Mouse (Mus musculus) adrenal gland, adult 8-10 months (tissue): ENCODE measurements around the gene Pramef8. TPM values are rescaled to one million over a fixed set of nuclear protein-coding genes. Genes with fewer than 3 reads are reported as not detected.
A peak's percentile ranks its signal among the peaks of the same experiment; 100 is the strongest.
"Not testable (repeated sequence)": the region's sequence is repeated elsewhere in the genome, so short reads cannot be mapped to it uniquely, and the experiment has no call there.

Experiments used
- DNase-seq: peaks from one replicate; pipeline ENCODE4 v3.0.0; 2022
- total RNA-seq, 4 experiments: library from RNA; stranded (reverse); gene quantifications; 2 replicates each; pipeline ENCODE4 v1.2.4; 2022

Pramef8 gene
- 10 to 100 TPM; 12.1 to 15.1 (median 14.6) TPM for total RNA-seq

DNA sequence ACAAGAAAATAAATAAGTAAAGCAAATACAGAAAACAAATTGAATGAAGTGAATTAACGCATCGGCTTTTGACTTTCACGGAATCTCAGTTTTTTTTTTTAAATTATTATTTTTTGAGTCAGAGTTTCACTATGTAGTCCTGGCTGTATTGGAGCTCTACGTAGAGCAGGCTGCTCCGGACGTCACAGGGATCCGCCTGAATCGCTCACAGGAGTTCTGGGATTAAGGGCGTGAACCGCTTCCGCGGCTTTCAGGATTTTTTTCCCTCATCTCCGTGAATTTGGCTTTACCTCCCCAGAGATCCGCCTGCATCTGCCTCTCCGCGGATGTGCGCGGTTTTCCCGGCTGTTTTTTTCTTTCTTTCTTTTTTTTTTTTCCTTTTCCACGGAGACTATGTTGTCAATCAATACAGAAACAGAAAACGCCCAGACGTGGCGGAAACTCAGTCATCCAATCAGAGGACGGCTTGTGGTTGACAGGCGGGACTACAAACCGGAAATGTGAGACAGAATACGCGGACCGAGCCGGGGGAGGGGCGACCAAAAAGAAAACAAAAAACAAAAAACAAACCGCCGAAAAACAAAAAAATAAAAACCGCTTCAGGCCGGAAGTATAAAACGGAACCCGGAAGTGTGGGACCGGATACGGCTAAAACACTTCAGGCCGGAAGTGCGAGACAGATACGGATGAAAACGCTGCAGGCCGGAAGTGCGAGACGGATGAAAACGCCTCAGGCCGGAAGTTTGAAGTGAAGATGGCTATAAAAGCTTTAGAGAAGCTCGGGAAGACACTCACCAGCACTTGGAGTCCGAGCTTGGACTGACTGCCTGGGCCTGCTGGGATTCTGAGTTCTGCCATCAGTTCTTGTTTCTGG lies at the start of gene Pramef8:
Gene Pramef8 (plus strand): TSS at position 208 of the 874 bp plus-strand sequence.
- peak; percentile 91 for DNase-seq

GRCm38 (mm10) chr4:143366415-143367041 lies 45.7 kb upstream of the Pramef8 start:
- DNase-seq, result no peak

DNA sequence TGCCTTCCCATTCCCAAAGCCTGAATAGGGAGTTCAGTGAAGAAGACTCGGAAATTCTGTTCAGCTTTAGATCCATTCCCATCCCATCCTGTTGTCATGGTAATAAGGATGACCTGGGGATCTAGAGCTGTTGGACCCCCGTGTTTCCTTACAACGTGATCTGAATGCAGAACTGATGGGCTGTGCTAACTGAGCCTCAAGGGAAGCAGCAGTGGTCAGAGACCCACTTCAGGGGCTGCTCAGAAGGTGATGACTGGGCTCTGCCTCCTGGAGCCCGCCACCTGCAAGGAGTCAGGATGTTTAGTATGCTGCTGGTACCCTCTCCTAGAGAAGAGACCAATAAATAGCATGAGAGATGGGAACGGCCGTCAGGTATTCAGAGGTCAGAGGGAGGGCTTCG lies 32.7 kb upstream of the Pramef8 start:
- DNase-seq, result no peak

DNA sequence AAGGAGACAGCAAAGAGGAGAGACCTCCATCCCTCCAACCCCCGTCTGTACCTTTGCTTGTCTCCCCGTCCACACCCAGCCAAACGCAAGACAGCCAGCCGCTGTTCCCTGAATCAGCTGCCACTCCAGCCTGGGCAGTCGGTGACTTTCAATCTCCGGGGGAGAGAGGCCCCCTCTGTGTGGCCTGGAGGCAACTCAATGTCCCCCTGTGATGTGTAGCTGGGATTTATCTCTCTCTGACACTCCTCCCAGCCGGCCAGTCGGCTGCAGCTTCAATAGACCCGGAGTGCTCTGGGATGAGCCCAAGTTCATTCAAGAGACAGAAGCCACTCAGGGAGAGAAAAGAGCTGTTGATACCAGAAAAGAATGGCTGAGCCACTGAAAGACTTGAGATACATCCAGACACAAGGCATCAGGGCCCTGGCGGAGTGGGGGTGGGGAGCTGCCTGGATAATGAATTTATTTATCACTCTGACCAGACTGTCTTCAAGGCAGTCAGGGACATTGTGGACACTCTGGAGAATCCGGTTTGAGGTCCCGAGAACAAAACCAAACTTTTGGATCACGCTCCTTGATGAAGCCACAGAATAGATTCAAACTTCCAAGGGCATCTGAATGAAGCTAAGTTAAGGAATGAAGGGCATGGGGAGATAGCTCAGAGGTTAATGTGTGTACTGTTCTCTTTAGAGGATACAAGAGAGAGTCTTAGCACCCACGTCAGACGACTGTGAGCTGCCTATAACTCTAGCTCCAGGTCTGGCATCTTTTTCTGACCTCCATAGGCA lies 32.1 kb upstream of the Pramef8 start:
- no peak for DNase-seq

GRCm38 (mm10) chr4:143380716-143381004 lies 31.6 kb upstream of the Pramef8 start:
- DNase-seq, result no peak

DNA sequence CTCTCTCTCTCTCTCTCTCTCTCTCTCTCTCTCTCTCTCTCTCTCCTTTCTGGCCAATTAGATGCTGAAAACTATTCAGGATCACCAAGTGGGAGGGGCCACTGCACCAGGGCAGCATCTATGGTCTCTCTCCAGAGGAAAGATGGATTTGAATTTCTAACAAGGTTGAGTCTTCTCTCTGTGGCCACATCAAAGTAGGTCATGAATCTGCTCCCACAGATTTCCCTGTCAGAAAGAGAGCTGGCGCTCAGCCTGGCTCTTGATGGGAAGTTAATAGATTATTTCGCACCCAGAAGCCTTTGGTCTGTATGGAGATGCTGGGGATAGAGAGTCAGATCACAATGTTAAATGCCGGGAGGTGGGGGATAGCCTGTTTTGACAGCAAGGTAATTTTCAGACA lies 30.1 kb upstream of the Pramef8 start:
- DNase-seq, result no peak

- DNase-seq, result no peak
Measured at GRCm38 (mm10) chr4:143383646-143384045, 28.6 kb upstream of the Pramef8 start.

DNA sequence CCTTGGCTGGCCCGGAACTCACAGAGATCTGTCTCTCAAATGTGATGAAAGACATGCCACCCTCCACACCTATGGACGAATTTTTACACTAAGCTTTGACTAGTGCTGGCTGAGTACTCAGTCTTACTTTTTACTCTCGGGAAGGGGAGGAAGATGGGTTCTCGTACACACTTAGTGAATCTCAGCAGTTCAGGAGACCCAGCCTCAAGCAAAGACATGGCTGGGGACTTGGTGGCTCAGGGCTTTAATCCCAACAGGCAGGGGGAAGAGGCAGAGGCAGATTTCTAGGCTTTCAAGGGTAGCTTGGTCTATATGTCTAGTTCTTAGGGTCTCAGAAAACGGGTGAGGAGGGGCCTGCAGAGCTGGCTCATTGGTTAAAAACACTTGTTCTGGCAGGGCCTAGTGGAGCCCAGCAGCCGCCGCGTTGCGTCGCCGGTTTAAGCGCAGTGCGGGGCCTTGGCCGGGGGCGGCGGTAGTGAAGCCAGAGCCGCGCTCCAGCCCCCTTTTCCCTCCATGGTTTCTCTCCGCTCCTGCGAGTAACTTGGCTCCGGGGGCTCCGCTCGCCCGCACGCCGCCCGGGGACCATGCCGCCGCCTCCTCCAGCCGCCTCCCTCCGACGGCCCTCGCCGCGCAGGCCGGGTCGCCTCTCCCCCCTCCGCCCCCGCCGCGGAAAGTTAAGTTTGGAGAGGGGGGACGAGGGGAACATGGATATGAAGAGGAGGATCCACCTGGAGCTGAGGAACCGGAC lies 23.1 kb upstream of the Pramef8 start:
- DNase-seq, result no peak

- no peak for DNase-seq
Measured at GRCm38 (mm10) chr4:143394181-143394580, 18.0 kb upstream of the Pramef8 start, which contains the start of gene Pramel1. TSS of gene Pramel1 (plus strand) at chr4:143394428.

DNA sequence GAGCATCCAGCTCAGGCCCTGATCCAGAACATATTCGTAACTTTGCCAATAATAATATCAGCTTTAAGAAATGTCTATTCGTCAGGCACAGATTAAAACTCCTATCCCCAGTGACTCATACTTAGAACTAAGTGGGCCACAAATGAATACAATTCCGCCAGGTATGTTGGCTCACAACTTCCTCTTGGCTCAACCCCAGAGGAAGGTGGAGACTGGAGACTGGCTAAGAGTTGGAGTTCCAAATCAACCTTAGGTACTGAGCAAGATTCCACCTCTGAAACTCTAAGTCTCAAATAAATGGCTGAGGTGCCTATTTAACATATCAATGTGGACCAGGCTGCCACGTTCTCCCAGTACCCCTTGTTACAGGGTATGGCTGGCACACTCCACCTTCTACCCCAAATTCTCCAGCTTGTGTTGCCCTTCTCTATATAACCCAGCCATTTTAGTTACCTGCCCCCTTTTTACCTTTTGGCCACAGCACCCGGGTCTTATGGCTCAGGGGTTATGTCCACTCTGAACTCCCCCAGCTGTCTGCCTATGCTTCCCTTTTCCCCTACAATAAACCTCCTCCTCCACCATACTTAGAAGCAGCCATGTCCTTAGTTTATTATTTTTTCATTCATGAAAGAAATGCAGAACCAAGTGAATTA lies 534 bp upstream of the Pramef8 start:
- no peak for DNase-seq

- no peak for DNase-seq
Measured at GRCm38 (mm10) chr4:143413621-143414020, 1.4 kb downstream of the Pramef8 start.

GRCm38 (mm10) chr4:143414121-143414520 lies 1.9 kb downstream of the Pramef8 start:
- no peak for DNase-seq

GRCm38 (mm10) chr4:143426770-143427169 lies 14.5 kb downstream of the Pramef8 start:
- not testable (repeated sequence) for DNase-seq

DNA sequence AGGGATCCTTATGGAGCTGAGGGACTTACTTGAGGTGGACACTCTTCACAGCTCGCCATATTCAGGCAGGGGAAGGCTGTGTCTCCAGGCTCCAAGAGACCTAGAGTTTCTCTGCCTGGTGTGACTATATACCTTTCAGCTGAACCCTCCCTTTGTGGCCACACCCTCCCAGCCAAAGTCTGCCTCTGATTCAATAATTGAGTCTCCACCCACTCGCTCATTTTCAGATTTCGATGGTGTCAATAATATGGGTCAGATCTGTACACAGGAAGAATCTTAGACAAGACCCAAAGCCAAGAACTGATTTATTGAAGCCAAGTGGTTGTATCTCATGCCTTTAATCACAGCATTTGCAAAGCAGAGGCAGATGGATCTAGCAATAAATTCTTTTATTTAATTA lies 38.0 kb downstream of the Pramef8 start, which contains the start of gene Oog4:
Gene Oog4 (minus strand): TSS at position 101 of the 400 bp plus-strand sequence.
- no peak for DNase-seq

Other genes with a start within 250 kb of the Pramef8 start
- 10 to 100 TPM; 30.3 to 36.8 (median 33.7) TPM for gene Prdm2, start 199.4 kb upstream of the Pramef8 start, total RNA-seq
- gene Pdpn, start 112.9 kb upstream of the Pramef8 start, total RNA-seq, result 10 to 100 TPM in 2 of 4 experiments, 1 to 10 TPM in 2; 6.6 to 13.7 (median 10.0) TPM
- gene Lrrc38, start 62.7 kb upstream of the Pramef8 start, total RNA-seq, result under 1 TPM; 0.29 to 0.70 (median 0.45) TPM
- not detected for gene Pramel1, start 18.0 kb upstream of the Pramef8 start, total RNA-seq
- gene Oog4, start 37.9 kb downstream of the Pramef8 start, total RNA-seq, result not detected
- gene Gm13043, start 98.9 kb downstream of the Pramef8 start, total RNA-seq, result not detected
- gene Gm13040, start 123.5 kb downstream of the Pramef8 start, total RNA-seq, result not detected
- gene BC080695, start 139.3 kb downstream of the Pramef8 start, total RNA-seq, result not detected
- gene Gm13057, start 139.3 kb downstream of the Pramef8 start, total RNA-seq, result not detected
- gene Gm13083, start 202.6 kb downstream of the Pramef8 start, total RNA-seq, result not detected
- gene Gm13088, start 244.8 kb downstream of the Pramef8 start, total RNA-seq, result not detected